In the genomic region with DNA sequence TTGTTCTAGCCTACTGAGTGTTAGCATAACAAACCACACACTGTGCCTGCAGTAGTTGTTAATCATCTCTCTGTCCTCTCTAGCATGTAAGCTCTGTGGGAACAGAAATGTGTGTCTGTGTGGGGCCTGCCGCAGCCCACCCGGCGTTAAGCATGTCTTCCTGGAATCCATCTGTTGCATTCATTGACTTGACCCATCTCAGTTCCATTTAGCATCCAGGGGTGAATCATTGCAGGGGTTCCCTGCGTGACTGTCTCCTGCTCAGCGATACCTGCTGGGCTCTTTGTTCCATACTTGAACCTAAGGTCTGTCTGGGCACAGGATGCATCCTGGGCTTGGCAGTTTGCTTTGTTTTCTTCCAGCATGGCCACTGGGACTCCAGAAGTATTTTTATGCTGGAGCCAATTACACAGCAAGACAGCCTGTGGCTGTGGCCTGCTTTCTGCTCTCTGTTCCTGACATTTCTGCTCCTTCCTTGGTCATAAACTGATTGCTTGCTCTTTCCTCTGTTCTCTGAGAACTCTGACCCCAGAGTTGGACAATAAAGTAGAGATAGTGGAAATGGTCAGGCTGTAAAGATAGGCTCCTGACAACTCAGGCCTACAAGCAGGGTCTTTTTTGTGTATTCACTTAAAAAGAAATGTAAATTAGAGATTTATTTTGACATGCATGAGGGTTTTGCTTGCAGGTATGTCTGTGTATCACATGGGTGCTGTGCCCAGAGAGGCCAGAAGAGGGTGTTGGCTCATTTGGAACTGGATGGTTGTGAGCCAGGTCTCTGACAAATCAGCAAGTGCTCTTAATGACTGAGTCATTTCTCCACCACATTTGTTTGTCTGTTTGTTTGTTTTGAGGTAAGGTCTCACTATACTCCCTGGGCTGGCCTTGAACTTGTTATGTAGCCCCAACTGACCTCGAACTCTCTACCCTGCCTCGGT, we compare ENCODE assay signal across 1 mouse cellular context.
TF ChIP-seq lines count a peak whose summit lies in the region.

No protein-coding gene starts in this region.

TF ChIP-seq in CH12.LX, 34 proteins besides CTCF, POLR2A, EP300 and RAD21 (continued from another document):
- TF ChIP-seq SMC3 (IDR thresholded peaks at IDR 0.05; ENCODE audit: low read depth, low read length) = 0 out of 2 replicates have a peak, but pooled peaks have one; percentile 3
